Mouse (Mus musculus): Measurements from ENCODE around the gene Mycbpap. TPM values are rescaled to one million over a fixed set of nuclear protein-coding genes. Genes with fewer than 3 reads are reported as not detected.

Gene Mycbpap
- polyA plus RNA-seq, 1 experiment from 2014 or later, result 0.13 TPM

DNA sequence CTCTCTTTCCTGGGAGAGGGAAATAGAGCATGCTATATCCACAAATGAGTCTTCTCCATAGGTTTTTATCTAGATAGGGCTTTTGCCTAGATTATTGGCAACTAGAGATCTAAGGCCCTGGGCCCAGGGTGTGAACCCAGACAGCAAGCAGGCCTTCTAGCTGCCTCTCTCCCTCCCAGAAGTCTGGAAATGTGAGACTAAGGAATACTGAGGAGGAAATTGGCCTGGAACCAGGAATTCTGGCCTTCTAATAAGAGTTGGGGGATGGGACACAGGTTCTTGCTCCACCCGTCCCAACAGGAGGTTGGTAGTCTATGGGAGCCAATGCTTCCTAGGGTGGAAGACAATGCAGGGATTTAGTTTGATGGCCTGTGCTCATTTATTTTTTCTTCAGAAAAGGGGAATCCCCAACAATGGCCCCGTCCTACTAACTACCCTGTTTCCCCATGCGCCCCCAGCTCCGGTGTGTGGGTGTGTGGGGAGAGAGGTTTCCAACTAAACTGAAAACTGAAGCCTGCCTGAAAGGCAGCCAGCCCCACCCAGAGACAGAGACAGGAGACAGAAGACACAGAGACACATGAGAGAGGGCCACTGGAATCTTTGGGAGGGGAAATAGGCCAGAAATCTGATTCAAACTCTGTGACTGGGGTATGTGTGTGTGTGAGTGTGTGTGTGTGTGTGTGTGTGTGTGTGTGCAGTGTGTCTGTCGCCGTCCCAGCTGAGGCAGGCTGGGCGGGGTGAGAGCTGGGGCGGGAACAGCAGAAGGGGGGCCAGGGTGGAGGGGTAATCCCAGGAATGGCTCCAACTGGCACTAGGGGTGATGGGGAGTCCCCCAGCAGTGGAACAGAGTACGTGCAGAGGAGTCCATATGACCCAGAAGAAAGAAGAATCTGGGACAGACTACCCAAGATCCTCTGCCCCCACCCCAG, 52.1 kb downstream of the Mycbpap start:
- H3K27me3 ChIP-seq (ENCODE audit: insufficient read depth, low read length), result peaks cover 50% of the 10 kb centered on the region
- no peak for ATAC-seq
- H3K4me2 ChIP-seq (ENCODE audit: low read depth, low read length), result no peak overlapping the region
- H3K4me1 ChIP-seq (ENCODE audit: insufficient read depth), result peaks cover 7% of the 10 kb centered on the region
- no peaks in the 10 kb centered on the region for H3K36me3 ChIP-seq (replicated peaks; ENCODE audit: insufficient read depth, low read length)
- DNase-seq, result no peak
- no peak overlapping the region for H3K9ac ChIP-seq (replicated peaks)
- TF ChIP-seq EP300 (IDR thresholded peaks at IDR 0.05; ENCODE audit: low read depth), result no peak
- H3K27ac ChIP-seq (ENCODE audit: low read depth), result no peak overlapping the region
- H3K4me3 ChIP-seq (ENCODE audit: low read depth, low read length), result no peak overlapping the region
- H3K9me3 ChIP-seq (ENCODE audit: low read length), result no peaks in the 10 kb centered on the region
- 46% methylated on average over 9 of the region's 9 CpGs for WGBS (ENCODE audit: insufficient replicate concordance)

DNA sequence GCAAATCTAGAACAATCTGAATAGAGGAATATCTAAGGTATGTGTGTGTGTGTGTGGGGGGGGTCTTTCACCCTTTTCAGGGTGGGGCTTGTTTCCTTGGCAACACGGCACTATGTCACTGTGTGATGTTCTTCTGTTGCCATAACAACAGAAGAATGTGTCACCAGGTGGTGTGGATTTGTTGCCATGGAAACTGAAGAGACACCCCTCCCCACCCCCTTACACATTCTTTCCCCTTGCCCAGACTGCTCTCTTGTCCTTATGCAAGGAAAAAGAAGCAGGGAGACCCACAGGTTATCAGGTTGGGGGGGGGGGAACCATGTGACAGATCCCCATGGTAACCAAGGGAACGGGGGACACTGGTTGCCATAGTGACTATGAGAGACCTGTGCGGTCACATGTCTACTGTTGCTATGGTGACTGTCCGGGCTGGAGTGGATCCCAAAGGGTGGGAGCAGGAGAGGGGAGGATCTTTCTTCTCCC, 52.9 kb downstream of the Mycbpap start:
- Histone ChIP-seq H3K9ac (replicated peaks) (no peak overlapping the region), H3K4me1 (ENCODE audit: insufficient read depth) (peaks cover 8% of the 10 kb centered on the region), H3K27me3 (ENCODE audit: insufficient read depth, low read length) (peaks cover 42% of the 10 kb centered on the region), H3K4me2 (ENCODE audit: low read depth, low read length) (no peak overlapping the region), H3K9me3 (ENCODE audit: low read length) (no peaks in the 10 kb centered on the region), H3K4me3 (ENCODE audit: low read depth, low read length) (no peak overlapping the region), H3K27ac (ENCODE audit: low read depth) (no peak overlapping the region), H3K36me3 (replicated peaks; ENCODE audit: insufficient read depth, low read length) (no peaks in the 10 kb centered on the region)
- no peak for DNase-seq
- ATAC-seq, result no peak
- 54% methylated on average over 4 of the region's 4 CpGs for WGBS (ENCODE audit: insufficient replicate concordance)
- TF ChIP-seq CTCF (IDR thresholded peaks at IDR 0.05; ENCODE audit: low read depth) (no peak), EP300 (IDR thresholded peaks at IDR 0.05; ENCODE audit: low read depth) (no peak)

DNA sequence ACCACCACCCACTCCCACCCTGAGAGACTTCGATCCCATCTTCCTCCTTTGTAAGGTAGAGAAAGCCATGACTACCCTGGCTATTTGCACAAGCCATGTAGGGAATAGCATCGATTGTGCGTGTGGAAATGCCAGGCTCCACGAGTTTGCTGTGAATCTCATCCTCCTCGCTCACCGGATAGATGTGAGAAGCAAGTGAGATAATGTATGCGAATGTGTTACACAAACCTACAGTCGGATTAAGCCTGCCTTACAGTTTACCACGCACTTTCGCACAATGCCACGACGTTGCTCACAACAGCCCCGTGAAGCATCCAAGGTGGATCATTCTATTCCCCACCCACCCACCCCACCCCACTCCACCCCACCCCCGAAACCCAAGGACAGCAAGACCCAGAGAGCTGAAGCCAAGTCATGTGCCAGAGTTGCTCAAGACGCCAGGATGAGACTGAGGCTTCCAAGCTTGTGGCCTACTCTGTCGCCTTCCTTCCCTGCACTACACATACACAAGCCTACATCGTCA, 55.1 kb downstream of the Mycbpap start:
- H3K4me1 ChIP-seq (ENCODE audit: insufficient read depth), result peaks cover 5% of the 10 kb centered on the region; the same call in 1 of the 2 replicates
- no peak for ATAC-seq

GRCm38 (mm10) chr11:94464170-94464569, 57.4 kb downstream of the Mycbpap start:
- Histone ChIP-seq H3K4me3 (ENCODE audit: low read depth, low read length) (no peak overlapping the region), H3K9me3 (ENCODE audit: low read length) (no peaks in the 10 kb centered on the region), H3K9ac (replicated peaks) (no peak overlapping the region), H3K4me1 (ENCODE audit: insufficient read depth) (peaks cover 5% of the 10 kb centered on the region; the same call in 1 of the 2 replicates), H3K27me3 (ENCODE audit: insufficient read depth, low read length) (0 out of 2 replicates have a peak, but pooled peaks cover 3% of the 10 kb centered on the region), H3K36me3 (replicated peaks; ENCODE audit: insufficient read depth, low read length) (no peaks in the 10 kb centered on the region), H3K4me2 (ENCODE audit: low read depth, low read length) (no peak overlapping the region), H3K27ac (ENCODE audit: low read depth) (no peak overlapping the region)
- DNase-seq (no peak), ATAC-seq (no peak)
- TF ChIP-seq CTCF (IDR thresholded peaks at IDR 0.05; ENCODE audit: low read depth), result no peak
- TF ChIP-seq EP300 (IDR thresholded peaks at IDR 0.05; ENCODE audit: low read depth), result no peak
- 47% methylated on average over 2 of the region's 2 CpGs for WGBS (ENCODE audit: insufficient replicate concordance)

More for the DNA sequence above, 55.1 kb downstream of the Mycbpap start:
- no peak overlapping the region for H3K4me2 ChIP-seq (ENCODE audit: low read depth, low read length)
- H3K27ac ChIP-seq (ENCODE audit: low read depth), result no peak overlapping the region
- DNase-seq, result no peak
- H3K9ac ChIP-seq (replicated peaks), result no peak overlapping the region
- H3K27me3 ChIP-seq (ENCODE audit: insufficient read depth, low read length), result peaks cover 20% of the 10 kb centered on the region
- H3K36me3 ChIP-seq (replicated peaks; ENCODE audit: insufficient read depth, low read length), result no peaks in the 10 kb centered on the region
- no peaks in the 10 kb centered on the region for H3K9me3 ChIP-seq (ENCODE audit: low read length)
- no peak overlapping the region for H3K4me3 ChIP-seq (ENCODE audit: low read depth, low read length)
- 82% methylated on average over 17 of the region's 17 CpGs for WGBS (ENCODE audit: insufficient replicate concordance)
- TF ChIP-seq EP300 (IDR thresholded peaks at IDR 0.05; ENCODE audit: low read depth) (no peak), CTCF (IDR thresholded peaks at IDR 0.05; ENCODE audit: low read depth) (no peak)

- no peaks in the 10 kb centered on the region for H3K9me3 ChIP-seq (ENCODE audit: low read length)
- TF ChIP-seq CTCF (IDR thresholded peaks at IDR 0.05; ENCODE audit: low read depth), result no peak
- no peak for TF ChIP-seq EP300 (IDR thresholded peaks at IDR 0.05; ENCODE audit: low read depth)
- no peak overlapping the region for H3K4me2 ChIP-seq (ENCODE audit: low read depth, low read length)
- no peak overlapping the region for H3K9ac ChIP-seq (replicated peaks)
- no peak for DNase-seq
- H3K4me3 ChIP-seq (ENCODE audit: low read depth, low read length), result no peak overlapping the region
- 0 out of 2 replicates have a peak, but pooled peaks cover 3% of the 10 kb centered on the region for H3K27me3 ChIP-seq (ENCODE audit: insufficient read depth, low read length)
- H3K36me3 ChIP-seq (replicated peaks; ENCODE audit: insufficient read depth, low read length), result no peaks in the 10 kb centered on the region
- WGBS (ENCODE audit: insufficient replicate concordance), result 84% methylated on average over 11 of the region's 11 CpGs
- H3K27ac ChIP-seq (ENCODE audit: low read depth), result no peak overlapping the region
- ATAC-seq, result no peak
- peaks cover 5% of the 10 kb centered on the region; the same call in 1 of the 2 replicates for H3K4me1 ChIP-seq (ENCODE audit: insufficient read depth)
Observed at GRCm38 (mm10) chr11:94461856-94462255, 59.7 kb downstream of the Mycbpap start.

- no peak overlapping the region for H3K9ac ChIP-seq (replicated peaks)
- H3K4me1 ChIP-seq (ENCODE audit: insufficient read depth), result no peaks in the 10 kb centered on the region
- TF ChIP-seq EP300 (IDR thresholded peaks at IDR 0.05; ENCODE audit: low read depth) (no peak), CTCF (IDR thresholded peaks at IDR 0.05; ENCODE audit: low read depth) (no peak)
- 74% methylated on average over 15 of the region's 15 CpGs for WGBS (ENCODE audit: insufficient replicate concordance)
- H3K27me3 ChIP-seq (ENCODE audit: insufficient read depth, low read length), result 0 out of 2 replicates have a peak, but pooled peaks cover 4% of the 10 kb centered on the region
- H3K4me2 ChIP-seq (ENCODE audit: low read depth, low read length), result no peak overlapping the region
- DNase-seq (no peak), ATAC-seq (no peak)
- H3K27ac ChIP-seq (ENCODE audit: low read depth), result no peak overlapping the region
- H3K9me3 ChIP-seq (ENCODE audit: low read length), result no peaks in the 10 kb centered on the region
- no peak overlapping the region for H3K4me3 ChIP-seq (ENCODE audit: low read depth, low read length)
- no peaks in the 10 kb centered on the region for H3K36me3 ChIP-seq (replicated peaks; ENCODE audit: insufficient read depth, low read length)
Observed at GRCm38 (mm10) chr11:94457001-94457400, 64.5 kb downstream of the Mycbpap start.

Data from liver, postnatal 0 days (tissue).